Mouse (Mus musculus): ENCODE results near the gene Zfp644. TPM values are rescaled to one million over a fixed set of nuclear protein-coding genes. Genes with fewer than 3 reads are reported as not detected.

Zfp644 gene
- total RNA-seq, 2 experiments from 2014 or later = 63.9 to 74.0 TPM

GRCm38 (mm10) chr5:106605096-106605495, 92.0 kb downstream of the Zfp644 start:
- ATAC-seq (replicated peaks; ENCODE audit: poor library complexity, severe bottlenecking) = no peak

- no peak for ATAC-seq (replicated peaks; ENCODE audit: poor library complexity, severe bottlenecking)
These were observed 92.7 kb downstream of the Zfp644 start for GRCm38 (mm10) chr5:106604381-106604780.

GRCm38 (mm10) chr5:106599482-106599881, 97.6 kb downstream of the Zfp644 start:
- ATAC-seq (replicated peaks; ENCODE audit: poor library complexity, severe bottlenecking) = no peak

- no peak for ATAC-seq (replicated peaks; ENCODE audit: poor library complexity, severe bottlenecking)
These were observed 99.6 kb downstream of the Zfp644 start for GRCm38 (mm10) chr5:106597472-106597871.

- no peak for ATAC-seq (replicated peaks; ENCODE audit: poor library complexity, severe bottlenecking)
These were observed 102.7 kb downstream of the Zfp644 start for GRCm38 (mm10) chr5:106594388-106594787.

GRCm38 (mm10) chr5:106590686-106591085, 106.4 kb downstream of the Zfp644 start:
- ATAC-seq (replicated peaks; ENCODE audit: poor library complexity, severe bottlenecking) = no peak

GRCm38 (mm10) chr5:106589670-106590069, 107.4 kb downstream of the Zfp644 start:
- ATAC-seq (replicated peaks; ENCODE audit: poor library complexity, severe bottlenecking) = no peak

GRCm38 (mm10) chr5:106589006-106589405, 108.1 kb downstream of the Zfp644 start:
- ATAC-seq (replicated peaks; ENCODE audit: poor library complexity, severe bottlenecking) = no peak

GRCm38 (mm10) chr5:106580943-106581342, 116.1 kb downstream of the Zfp644 start:
- ATAC-seq (replicated peaks; ENCODE audit: poor library complexity, severe bottlenecking) = no peak

- ATAC-seq (replicated peaks; ENCODE audit: poor library complexity, severe bottlenecking) = no peak
These were observed 119.7 kb downstream of the Zfp644 start for GRCm38 (mm10) chr5:106577237-106577888.

- ATAC-seq (replicated peaks; ENCODE audit: poor library complexity, severe bottlenecking) = no peak
These were observed 122.0 kb downstream of the Zfp644 start for GRCm38 (mm10) chr5:106575098-106575497.

GRCm38 (mm10) chr5:106574560-106574946, 122.5 kb downstream of the Zfp644 start:
- peak; percentile 98 for ATAC-seq (replicated peaks; ENCODE audit: poor library complexity, severe bottlenecking)

- peak; percentile 43 for ATAC-seq (replicated peaks; ENCODE audit: poor library complexity, severe bottlenecking)
These were observed 123.1 kb downstream of the Zfp644 start for GRCm38 (mm10) chr5:106573742-106574559.

Other genes with a start within 250 kb of the Zfp644 start
- not detected in 2 replicates for gene Barhl2, start 239.1 kb downstream of the Zfp644 start, total RNA-seq (2014; fragmentation: Nextera tagmentation)
- not detected in 2 replicates for gene Barhl2, start 239.1 kb downstream of the Zfp644 start, total RNA-seq (2017)
- not detected in 2 replicates for gene Gm17304, start 88.2 kb downstream of the Zfp644 start, total RNA-seq (2014; fragmentation: Nextera tagmentation)
- gene Gm17304, start 88.2 kb downstream of the Zfp644 start, total RNA-seq (2017) = not detected in 2 replicates
- gene Hfm1, start 229.0 kb upstream of the Zfp644 start, total RNA-seq (2014; fragmentation: Nextera tagmentation) = not detected in 2 replicates
- gene Hfm1, start 229.0 kb upstream of the Zfp644 start, total RNA-seq (2017) = not detected in 2 replicates

All from granulocyte monocyte progenitor cell, adult 5-6 weeks (primary cell).